Mouse (Mus musculus): Measurements from ENCODE around the gene Prr12. TPM values are rescaled to one million over a fixed set of nuclear protein-coding genes. Genes with fewer than 3 reads are reported as not detected.
A peak's percentile ranks its signal among the peaks of the same experiment; 100 is the strongest.

Prr12 gene
- polyA plus RNA-seq, 1 experiment from 2014 or later, result 14.0 TPM

DNA sequence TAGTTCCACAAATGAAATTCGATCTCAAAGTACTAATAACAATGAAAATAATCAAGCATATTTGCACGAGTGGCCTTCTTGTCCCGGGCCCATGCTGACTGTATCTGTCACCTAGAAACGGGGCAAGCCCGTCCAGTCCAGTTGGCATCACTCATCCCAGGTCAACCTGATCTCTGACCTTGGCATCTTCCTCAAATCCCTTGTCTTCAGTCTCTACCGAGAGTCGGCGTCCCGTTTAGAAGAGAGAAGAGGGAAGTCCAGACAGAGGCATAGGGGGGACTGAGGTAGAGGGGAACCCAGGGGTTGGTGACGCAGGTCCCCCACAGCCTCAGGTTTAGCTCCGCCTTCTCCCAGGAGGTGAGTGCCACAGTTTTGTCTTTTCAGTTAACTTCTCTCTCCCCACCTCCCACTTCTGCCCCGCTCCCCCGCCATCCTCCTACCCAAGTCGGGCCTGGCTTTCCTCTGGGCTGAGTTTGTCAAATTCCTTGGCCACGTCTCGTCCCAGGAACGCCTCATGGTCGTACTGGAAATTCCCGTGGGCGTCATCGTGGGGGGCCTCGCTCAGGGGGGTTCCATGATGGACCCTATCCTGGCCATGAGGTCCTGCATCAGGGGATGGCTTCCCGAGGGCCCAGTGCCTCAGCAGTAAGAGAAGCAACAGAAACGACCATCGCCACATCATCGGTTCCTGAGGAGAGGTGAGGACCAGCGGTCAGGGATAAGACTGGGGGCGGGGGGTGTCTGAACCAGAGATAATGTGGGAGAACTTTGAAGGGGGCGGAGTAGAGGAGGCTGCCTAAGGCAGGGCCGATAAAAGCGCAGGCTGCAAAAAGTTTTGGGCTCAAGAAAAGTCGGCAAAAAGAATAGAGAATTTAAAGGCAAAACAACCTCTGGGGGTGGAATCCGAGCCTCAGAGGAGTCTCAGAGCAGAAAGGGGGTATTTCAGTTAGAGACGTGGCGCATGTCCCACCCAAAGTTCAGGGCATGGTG, 38.6 kb upstream of the Prr12 start:
- ATAC-seq (ENCODE audit: low FRiP score), result peak; percentile 59
- Histone ChIP-seq H3K9ac (peak overlapping the region; percentile 60), H3K27ac (peak overlapping the region; percentile 60; the same call in 1 of the 2 replicates), H3K4me1 (peaks cover 19% of the 10 kb centered on the region), H3K4me2 (replicated peaks) (peak overlapping the region; percentile 63), H3K27me3 (peaks cover 3% of the 10 kb centered on the region; the same call in 1 of the 2 replicates), H3K4me3 (peak overlapping the region; percentile 48), H3K36me3 (peaks cover 22% of the 10 kb centered on the region), H3K9me3 (replicated peaks) (no peaks in the 10 kb centered on the region)
- WGBS, result 11% methylated on average over 35 of the region's 35 CpGs

DNA sequence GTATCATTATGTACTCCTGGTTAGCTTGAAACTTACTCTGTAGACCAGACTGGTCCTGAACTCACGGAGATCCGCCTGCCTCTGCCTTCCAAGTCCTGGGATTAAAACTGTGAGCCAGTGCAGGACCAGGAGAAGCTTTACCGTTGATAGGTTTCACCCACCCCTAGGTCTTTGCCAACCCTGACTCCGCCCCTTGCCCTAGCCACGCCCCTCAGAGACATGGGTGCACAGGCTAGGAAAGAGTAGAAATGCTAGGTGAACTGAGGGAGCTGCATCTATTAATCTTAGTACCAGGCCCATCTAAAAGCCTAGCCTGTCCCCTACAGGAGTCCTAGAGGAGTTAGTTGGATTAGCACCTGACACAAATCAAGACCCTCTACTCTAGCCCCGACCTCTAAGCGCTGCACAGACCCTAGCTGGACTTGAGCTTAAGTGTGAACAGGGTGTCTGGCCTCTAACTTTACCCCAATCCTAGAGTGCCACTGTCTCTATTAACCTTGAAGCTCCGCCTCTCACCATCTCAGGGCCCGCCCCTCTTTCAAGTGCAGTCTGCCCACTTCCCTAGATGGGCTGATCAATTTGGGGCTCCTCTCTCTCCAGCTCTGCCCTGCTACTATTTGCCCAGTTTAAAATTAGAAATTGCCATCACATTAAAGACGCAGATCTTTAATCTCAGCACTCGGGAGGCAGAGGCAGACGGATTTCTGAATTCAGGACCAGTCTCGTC, 37.7 kb upstream of the Prr12 start:
- ATAC-seq (ENCODE audit: low FRiP score), result no peak
- Histone ChIP-seq H3K9me3 (replicated peaks) (no peaks in the 10 kb centered on the region), H3K27ac (no peak overlapping the region), H3K36me3 (peaks cover 28% of the 10 kb centered on the region), H3K27me3 (peaks cover 3% of the 10 kb centered on the region; the same call in 1 of the 2 replicates), H3K9ac (no peak overlapping the region), H3K4me2 (replicated peaks) (peak overlapping the region; percentile 63), H3K4me1 (peaks cover 19% of the 10 kb centered on the region), H3K4me3 (no peak overlapping the region)
- WGBS, result 80% methylated on average over 13 of the region's 13 CpGs

DNA sequence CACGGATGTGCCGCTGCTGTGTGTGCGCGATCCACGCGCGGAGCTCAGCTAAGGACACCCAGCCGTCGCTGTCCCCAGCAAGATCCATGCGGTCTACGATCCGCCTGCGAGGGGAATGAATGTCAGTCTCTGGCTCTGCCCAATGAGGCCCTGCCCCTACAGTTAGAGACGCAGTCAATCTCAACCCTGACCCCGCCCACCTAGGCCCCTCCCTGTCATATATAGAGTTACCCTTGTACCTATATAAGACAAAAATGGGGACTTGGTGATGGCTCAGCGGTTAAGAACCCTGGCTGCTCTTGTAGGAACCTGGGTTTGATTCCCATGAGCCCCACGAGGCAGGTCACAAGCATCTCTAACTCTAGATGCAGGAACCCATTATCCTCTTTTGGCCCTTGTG, 35.9 kb upstream of the Prr12 start:
- no peak for ATAC-seq (ENCODE audit: low FRiP score)
- Histone ChIP-seq H3K9me3 (replicated peaks) (no peaks in the 10 kb centered on the region), H3K9ac (no peak overlapping the region), H3K4me1 (peaks cover 19% of the 10 kb centered on the region), H3K36me3 (peaks cover 35% of the 10 kb centered on the region), H3K4me2 (replicated peaks) (no peak overlapping the region), H3K27ac (no peak overlapping the region), H3K27me3 (peaks cover 3% of the 10 kb centered on the region; the same call in 1 of the 2 replicates), H3K4me3 (no peak overlapping the region)
- 97% methylated on average over 17 of the region's 17 CpGs for WGBS

DNA sequence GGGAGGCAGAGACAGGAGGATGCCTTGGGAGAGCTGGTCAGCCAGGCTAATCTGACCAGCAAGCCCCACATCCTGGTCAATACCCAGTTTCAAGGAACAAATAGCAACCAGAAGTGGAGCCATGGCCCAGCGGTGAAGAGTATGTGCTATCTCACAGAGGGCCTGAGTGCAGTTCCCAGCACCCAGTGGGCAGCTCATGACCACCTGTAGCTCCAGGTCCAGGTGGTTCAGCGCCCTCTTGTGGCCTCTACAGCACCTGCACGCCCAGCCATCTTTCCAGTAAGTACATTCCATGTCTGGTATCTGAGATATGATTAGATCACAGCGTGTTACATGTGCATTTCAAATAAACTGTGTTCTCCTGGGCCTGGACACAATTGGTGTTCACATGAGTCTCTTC, 33.4 kb upstream of the Prr12 start:
- peaks cover under 1% of the 10 kb centered on the region; the same call in 1 of the 2 replicates for H3K27me3 ChIP-seq
- H3K27ac ChIP-seq, result no peak overlapping the region
- H3K36me3 ChIP-seq, result peaks cover 46% of the 10 kb centered on the region
- ATAC-seq (ENCODE audit: low FRiP score), result no peak
- no peak overlapping the region for H3K4me3 ChIP-seq
- peaks cover 7% of the 10 kb centered on the region for H3K4me1 ChIP-seq
- no peak overlapping the region for H3K9ac ChIP-seq
- WGBS, result 77% methylated on average over 4 of the region's 4 CpGs
- H3K4me2 ChIP-seq (replicated peaks), result no peak overlapping the region
- H3K9me3 ChIP-seq (replicated peaks), result no peaks in the 10 kb centered on the region

DNA sequence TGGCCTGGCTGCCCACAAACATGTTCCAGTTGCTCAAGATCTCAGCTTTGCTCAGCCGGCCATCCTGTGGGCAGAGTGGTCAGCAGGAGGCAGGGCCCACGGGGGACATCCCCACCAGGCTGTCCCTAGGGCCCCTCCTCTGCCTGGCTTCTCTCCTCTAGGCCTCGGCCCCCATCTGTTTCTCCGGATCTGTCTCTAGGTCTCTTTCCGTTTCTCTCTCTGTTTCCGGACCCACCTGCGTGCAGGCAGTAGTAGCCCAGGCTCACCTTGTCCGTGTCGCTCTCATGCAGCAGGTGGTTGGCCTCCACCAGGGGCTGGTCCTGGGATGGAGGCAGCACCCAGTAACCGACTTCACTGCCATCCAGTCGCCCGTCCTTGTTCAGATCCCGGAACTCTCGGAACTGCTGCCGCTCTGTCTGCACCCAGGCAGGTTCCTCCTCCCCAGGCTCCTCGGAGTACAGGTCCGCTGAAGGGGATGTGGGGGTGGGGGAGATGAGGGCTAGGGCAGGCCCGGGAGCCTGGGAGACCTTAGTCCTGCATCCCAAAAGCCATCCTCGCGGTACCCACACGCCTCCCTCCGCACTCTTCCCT, 30.7 kb upstream of the Prr12 start:
- Histone ChIP-seq H3K4me2 (replicated peaks) (no peak overlapping the region), H3K4me1 (peaks cover 3% of the 10 kb centered on the region; the same call in 1 of the 2 replicates), H3K27me3 (no peaks in the 10 kb centered on the region), H3K36me3 (peaks cover 44% of the 10 kb centered on the region), H3K9ac (0 out of 2 replicates have a peak overlapping the region, but pooled peaks have one; percentile 14), H3K4me3 (no peak overlapping the region), H3K27ac (no peak overlapping the region), H3K9me3 (replicated peaks) (no peaks in the 10 kb centered on the region)
- 86% methylated on average over 22 of the region's 22 CpGs for WGBS
- ATAC-seq (ENCODE audit: low FRiP score), result no peak

DNA sequence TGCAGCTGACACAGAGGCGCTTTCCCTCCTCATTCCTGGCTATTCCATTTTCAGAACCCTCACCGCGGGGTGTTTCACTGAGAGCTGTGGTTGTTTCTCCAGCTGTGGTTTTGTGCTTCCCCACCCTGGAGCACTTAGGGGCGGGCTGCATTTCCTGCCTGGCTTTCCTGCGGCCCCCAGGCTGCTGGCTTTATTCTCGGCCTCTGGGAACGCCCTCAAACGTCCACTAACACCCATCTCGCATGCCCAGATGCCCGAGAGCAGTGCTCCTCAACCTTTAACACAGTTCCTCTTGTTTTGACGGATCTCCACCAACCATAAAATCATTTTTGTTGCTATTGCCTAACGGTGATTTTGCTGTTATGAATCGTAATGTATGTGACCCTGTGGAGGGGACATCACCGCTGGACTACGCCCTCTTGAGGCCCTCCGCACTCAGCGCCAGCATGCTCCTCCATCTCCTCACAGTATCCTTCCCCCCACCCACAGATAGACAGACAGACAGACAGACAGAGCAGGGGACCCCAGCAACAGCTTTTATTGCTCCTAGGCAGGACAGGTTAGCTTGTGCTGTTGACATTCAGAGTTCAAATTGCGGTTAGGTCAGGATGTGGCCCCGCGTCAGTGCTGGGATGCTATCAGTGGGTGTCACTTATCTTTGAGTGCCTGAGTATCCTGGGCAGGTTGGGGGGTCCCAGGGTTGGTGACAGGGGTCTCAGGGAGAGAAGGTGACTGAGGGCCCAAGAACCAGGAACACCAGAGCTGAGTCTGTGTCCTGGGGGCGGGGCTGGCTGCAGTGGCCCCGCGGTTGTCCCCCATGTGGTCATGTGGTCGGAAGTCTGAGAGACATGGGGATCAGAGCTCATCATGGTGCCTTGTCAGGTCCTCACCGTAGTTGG, 30.0 kb upstream of the Prr12 start:
- no peaks in the 10 kb centered on the region for H3K27me3 ChIP-seq
- H3K36me3 ChIP-seq, result peaks cover 39% of the 10 kb centered on the region
- peaks cover 3% of the 10 kb centered on the region; the same call in 1 of the 2 replicates for H3K4me1 ChIP-seq
- no peak overlapping the region for H3K4me3 ChIP-seq
- H3K4me2 ChIP-seq (replicated peaks), result no peak overlapping the region
- 68% methylated on average over 25 of the region's 25 CpGs for WGBS
- H3K9me3 ChIP-seq (replicated peaks), result no peaks in the 10 kb centered on the region
- H3K9ac ChIP-seq, result no peak overlapping the region
- ATAC-seq (ENCODE audit: low FRiP score), result no peak
- peak overlapping the region; percentile 52 for H3K27ac ChIP-seq

DNA sequence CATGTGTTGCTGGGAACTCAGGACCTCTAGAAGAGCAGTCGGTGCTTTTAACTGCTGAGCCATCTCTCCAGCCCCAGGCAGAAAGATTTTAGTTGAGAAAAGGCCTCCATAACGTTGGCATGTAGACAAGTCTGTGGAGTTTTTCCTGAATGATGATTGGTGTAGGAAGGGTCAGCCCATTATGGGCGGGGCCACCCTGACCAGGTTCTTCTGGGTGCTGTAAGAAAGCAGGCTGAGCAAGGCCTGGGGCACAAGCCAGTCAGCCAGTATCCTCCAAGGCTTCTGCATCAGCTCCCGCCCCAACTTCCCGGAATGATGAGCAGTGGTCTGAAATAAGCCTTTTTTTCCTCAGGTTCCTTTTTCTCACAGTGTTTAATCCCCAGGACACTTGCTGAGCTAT, 28.3 kb upstream of the Prr12 start:
- no peak overlapping the region for H3K27ac ChIP-seq
- H3K4me3 ChIP-seq, result no peak overlapping the region
- H3K36me3 ChIP-seq, result peaks cover 38% of the 10 kb centered on the region
- no peaks in the 10 kb centered on the region for H3K9me3 ChIP-seq (replicated peaks)
- ATAC-seq (ENCODE audit: low FRiP score), result no peak
- H3K27me3 ChIP-seq, result no peaks in the 10 kb centered on the region
- no peak overlapping the region for H3K9ac ChIP-seq
- peaks cover 3% of the 10 kb centered on the region; the same call in 1 of the 2 replicates for H3K4me1 ChIP-seq
- H3K4me2 ChIP-seq (replicated peaks), result no peak overlapping the region
- WGBS, result 49% methylated on average over 5 of the region's 5 CpGs

DNA sequence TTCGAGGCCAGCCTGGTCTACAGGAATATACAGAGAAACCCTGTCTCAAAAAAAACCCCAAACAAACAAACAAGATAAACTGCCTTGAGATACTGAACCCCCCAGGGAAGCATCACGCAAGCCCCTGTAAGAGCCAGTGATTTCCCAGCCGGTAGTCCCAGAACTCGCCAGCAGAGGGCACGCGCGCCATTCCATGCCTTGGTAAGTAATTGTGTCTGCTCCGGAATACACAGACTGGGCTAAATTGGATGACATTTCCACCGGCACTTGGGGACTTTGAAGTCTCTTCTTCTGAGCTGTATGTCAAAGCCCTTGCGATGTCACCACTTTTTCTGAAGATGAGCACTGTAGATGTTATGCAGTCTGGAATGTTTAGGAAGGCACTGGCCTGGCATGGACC, 27.2 kb upstream of the Prr12 start:
- no peak overlapping the region for H3K4me3 ChIP-seq
- peak; percentile 60 for ATAC-seq (ENCODE audit: low FRiP score)
- no peak overlapping the region for H3K9ac ChIP-seq
- H3K9me3 ChIP-seq (replicated peaks), result no peaks in the 10 kb centered on the region
- H3K4me2 ChIP-seq (replicated peaks), result no peak overlapping the region
- H3K27ac ChIP-seq, result no peak overlapping the region
- peaks cover 3% of the 10 kb centered on the region; the same call in 1 of the 2 replicates for H3K4me1 ChIP-seq
- WGBS, result 1% methylated on average over 10 of the region's 10 CpGs
- no peaks in the 10 kb centered on the region for H3K27me3 ChIP-seq
- peaks cover 41% of the 10 kb centered on the region for H3K36me3 ChIP-seq

DNA sequence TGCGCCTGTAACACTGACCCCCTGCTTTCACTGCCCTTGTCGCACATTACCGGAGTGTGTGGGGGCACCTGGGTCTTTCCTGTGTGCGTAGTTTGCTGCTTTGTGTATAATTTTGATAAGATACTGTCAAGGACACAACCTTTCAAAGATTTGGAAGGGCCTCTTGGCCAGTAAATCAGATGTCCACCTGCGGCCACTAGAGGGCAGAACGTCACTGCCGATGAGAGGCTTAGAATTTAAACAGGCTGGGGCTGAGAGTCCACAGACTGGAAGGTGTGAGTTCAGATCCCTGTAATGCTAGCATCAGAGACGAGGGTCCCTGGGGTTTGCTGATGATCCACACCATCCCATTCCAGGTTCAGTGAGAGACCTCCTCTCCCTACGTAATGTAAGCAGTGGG, 25.8 kb upstream of the Prr12 start:
- no peak for ATAC-seq (ENCODE audit: low FRiP score)
- Histone ChIP-seq H3K9me3 (replicated peaks) (no peaks in the 10 kb centered on the region), H3K4me1 (peaks cover 3% of the 10 kb centered on the region; the same call in 1 of the 2 replicates), H3K4me3 (no peak overlapping the region), H3K9ac (no peak overlapping the region), H3K27ac (no peak overlapping the region), H3K27me3 (no peaks in the 10 kb centered on the region), H3K4me2 (replicated peaks) (no peak overlapping the region), H3K36me3 (peaks cover 38% of the 10 kb centered on the region)
- WGBS, result 42% methylated on average over 9 of the region's 9 CpGs

DNA sequence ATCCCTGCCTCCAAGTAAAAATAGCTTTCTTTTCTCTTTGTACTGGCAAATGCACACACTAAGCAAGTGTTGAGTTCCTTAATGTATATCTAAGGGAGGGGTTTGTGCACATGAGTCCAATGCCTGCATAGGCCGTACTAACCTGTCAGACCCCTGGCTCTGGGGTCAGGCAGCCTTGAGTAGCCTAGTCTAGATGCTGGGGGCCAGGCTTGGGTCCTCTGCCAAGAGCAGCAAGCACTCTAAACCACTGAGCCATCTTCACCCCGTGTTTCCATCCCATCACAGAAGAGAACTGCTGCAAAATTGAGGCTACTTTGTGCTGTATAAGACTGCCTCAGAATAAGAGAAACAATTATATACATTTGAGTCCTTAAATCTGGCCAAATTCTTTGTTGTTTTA, 25.1 kb upstream of the Prr12 start:
- 0 out of 2 replicates have a peak, but pooled peaks cover 2% of the 10 kb centered on the region for H3K4me1 ChIP-seq
- H3K9ac ChIP-seq, result no peak overlapping the region
- H3K27ac ChIP-seq, result no peak overlapping the region
- no peak overlapping the region for H3K4me3 ChIP-seq
- peaks cover 31% of the 10 kb centered on the region for H3K36me3 ChIP-seq
- no peak overlapping the region for H3K4me2 ChIP-seq (replicated peaks)
- WGBS, result 96% methylated on average over 2 of the region's 2 CpGs
- no peaks in the 10 kb centered on the region for H3K9me3 ChIP-seq (replicated peaks)
- no peaks in the 10 kb centered on the region for H3K27me3 ChIP-seq
- no peak for ATAC-seq (ENCODE audit: low FRiP score)

DNA sequence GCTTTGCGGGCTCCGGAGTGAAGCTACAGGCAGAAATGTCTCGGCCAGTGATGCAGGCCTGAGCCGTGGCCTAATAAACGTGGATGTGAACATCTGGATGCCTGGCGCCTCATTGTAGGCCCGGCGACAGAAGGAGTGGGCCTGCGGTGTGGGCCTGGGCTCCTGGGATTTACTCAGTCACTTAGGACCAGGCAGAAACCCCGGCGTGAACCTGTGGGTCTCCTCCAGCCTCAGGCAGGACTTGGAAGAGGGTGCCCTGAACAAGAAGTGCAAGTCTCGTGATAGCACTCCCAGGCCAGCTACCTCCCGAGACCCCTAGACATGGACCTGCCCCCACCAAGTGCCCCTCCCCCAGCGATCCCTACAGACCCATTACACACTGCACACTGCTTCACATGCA, 24.6 kb upstream of the Prr12 start:
- WGBS, result 90% methylated on average over 14 of the region's 14 CpGs
- Histone ChIP-seq H3K4me1 (no peaks in the 10 kb centered on the region), H3K27me3 (no peaks in the 10 kb centered on the region), H3K9me3 (replicated peaks) (no peaks in the 10 kb centered on the region), H3K36me3 (peaks cover 28% of the 10 kb centered on the region), H3K27ac (no peak overlapping the region), H3K9ac (no peak overlapping the region), H3K4me3 (no peak overlapping the region), H3K4me2 (replicated peaks) (no peak overlapping the region)
- no peak for ATAC-seq (ENCODE audit: low FRiP score)
